Mouse (Mus musculus) embryonic fibroblast, embryonic 13.5 days (primary cell): Measurements from ENCODE around the gene Mdh1b.

Experiments
- CTCF ChIP-seq: IDR thresholded peaks from 2 replicates; pipeline ENCODE4 v1.5.1; 2011; ENCODE audit warnings: mild to moderate bottlenecking, control low read depth, low read length, moderate library complexity, borderline replicate concordance; ENCODE audit not compliant: insufficient read depth
- POLR2A ChIP-seq: IDR thresholded peaks from 2 replicates; pipeline ENCODE4 v1.6.1; 2011; ENCODE audit warnings: low read depth, mild to moderate bottlenecking, control low read depth, low read length, moderate library complexity

DNA sequence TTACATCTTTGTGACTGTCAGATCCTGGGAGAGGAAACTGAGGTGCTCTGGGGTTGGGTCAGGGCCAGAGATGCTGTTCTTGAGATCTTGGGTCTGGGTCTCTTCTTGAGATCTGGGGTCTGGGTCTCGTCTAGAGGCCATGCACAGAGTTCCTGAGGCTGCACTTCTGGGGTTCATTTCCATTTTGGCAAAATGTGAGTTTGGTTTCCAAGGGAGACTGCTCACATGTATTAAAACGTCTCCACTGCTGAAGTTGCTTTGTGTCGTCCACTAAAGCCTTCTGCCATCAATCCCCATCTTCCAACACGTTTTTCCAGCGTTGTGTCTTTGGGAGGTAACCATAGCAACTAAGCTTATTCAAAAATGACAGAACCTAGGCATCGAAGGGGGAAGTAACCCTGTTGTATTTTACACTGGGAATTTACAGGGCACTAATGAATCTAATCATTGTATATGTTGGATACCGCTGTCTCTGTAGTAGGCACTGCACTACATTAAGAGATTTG, 33.8 kb upstream of the Mdh1b start:
- no peak for TF ChIP-seq CTCF
- TF ChIP-seq POLR2A = no peak
